Mouse (Mus musculus): ENCODE data around the gene Pop7. TPM values are rescaled to one million over a fixed set of nuclear protein-coding genes. Genes with fewer than 3 reads are reported as not detected.

Gene Pop7
- polyA plus RNA-seq, 1 experiment = 36.6 TPM

DNA sequence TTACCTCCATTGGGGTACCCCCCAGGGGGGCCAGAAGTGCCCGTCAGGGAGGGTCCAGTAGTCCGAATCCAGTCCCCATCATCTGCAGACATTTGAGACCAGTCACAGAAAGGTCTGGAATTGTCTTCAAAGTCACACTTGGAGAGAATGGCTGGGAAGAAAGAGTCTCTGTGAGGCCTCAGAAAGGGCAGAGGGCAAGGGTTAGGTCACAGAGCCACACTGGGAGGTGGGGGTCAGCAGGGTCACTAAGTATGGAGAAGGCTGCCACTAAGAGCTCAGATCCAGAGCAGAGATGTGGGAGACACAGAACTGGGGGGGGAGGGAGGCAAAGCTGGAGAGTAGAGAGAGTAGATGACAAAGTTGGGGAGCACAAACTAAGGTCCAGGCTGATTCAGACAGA lies 28.0 kb downstream of the Pop7 start:
- Histone ChIP-seq H3K4me3 (ENCODE audit: low read depth, low read length) (no peak overlapping the region), H3K4me1 (ENCODE audit: control insufficient read depth, insufficient read depth, insufficient read length, low read length) (peaks cover 11% of the 10 kb centered on the region; the same call in 1 of the 2 replicates), H3K36me3 (ENCODE audit: control insufficient read depth, insufficient read depth, low read length) (no peaks in the 10 kb centered on the region), H3K27ac (ENCODE audit: insufficient read depth, low read depth, low read length) (no peak overlapping the region), H3K27me3 (ENCODE audit: control insufficient read depth, insufficient read depth, low read length) (no peaks in the 10 kb centered on the region)
- TF ChIP-seq CTCF (IDR thresholded peaks at IDR 0.05; ENCODE audit: extremely low read depth, insufficient read length, insufficient replicate concordance, low read depth, low read length) (no peak), POLR2A (IDR thresholded peaks at IDR 0.05; ENCODE audit: low read depth, low read length) (no peak)
- WGBS = 88% methylated on average over 2 of the region's 2 CpGs

DNA sequence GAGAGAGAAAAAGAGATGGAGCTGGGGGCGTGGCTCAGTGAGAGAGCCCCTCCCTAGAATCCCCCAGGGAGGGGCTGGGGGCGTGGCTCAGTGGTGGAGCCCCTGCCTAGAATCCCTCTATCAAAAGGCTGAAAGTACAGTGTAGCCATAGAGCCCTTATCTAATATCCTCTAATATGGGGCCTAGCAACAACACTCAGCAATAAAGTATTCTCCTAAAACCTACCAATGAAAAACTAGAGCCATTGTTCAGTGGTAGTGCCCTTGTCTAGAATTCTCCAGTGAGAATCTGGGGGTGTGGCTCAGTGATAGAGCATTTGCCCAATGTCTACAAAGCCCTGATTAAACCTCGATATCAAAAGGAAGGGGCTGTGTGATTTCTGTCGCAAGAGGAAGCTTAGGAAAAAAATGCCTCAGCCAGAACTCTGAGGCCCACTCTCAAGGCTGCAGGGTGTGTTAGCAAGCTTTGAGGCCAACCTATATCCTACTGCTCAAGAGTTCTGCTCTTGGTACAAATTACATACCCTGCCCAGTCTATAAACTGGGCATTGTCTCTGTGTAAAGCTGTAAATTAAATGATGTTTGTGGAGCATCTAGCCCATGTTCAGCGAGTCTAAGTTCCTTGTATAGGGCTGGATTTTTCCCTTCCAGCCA lies 29.9 kb downstream of the Pop7 start:
- Histone ChIP-seq H3K36me3 (ENCODE audit: control insufficient read depth, insufficient read depth, low read length) (no peaks in the 10 kb centered on the region), H3K4me3 (ENCODE audit: low read depth, low read length) (no peak overlapping the region), H3K27me3 (ENCODE audit: control insufficient read depth, insufficient read depth, low read length) (no peaks in the 10 kb centered on the region), H3K4me1 (ENCODE audit: control insufficient read depth, insufficient read depth, insufficient read length, low read length) (peaks cover 14% of the 10 kb centered on the region; the same call in 1 of the 2 replicates), H3K27ac (ENCODE audit: insufficient read depth, low read depth, low read length) (peak overlapping the region; percentile 85)
- no peak for TF ChIP-seq POLR2A (IDR thresholded peaks at IDR 0.05; ENCODE audit: low read depth, low read length)
- 17% methylated on average over 5 of the region's 5 CpGs for WGBS

DNA sequence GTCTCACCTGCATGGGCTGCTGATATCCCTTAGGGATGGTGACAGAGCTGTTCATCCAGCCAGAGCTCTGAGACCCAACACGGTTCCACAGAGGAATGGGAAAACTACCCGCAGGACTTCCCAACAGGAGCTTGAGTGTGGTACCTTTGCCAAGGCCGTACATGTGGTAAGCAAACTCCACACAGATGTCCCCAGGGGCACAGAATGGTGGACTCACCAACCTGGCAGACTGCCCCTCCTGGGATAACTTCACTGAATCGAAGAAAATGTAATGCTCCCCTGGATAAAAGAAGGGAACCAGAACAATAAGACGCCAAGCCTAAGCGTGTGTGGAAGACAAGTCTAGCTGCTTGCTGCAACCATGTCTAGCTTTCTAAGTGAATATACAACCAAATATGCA lies 35.4 kb downstream of the Pop7 start:
- Histone ChIP-seq H3K4me1 (ENCODE audit: control insufficient read depth, insufficient read depth, insufficient read length, low read length) (peaks cover 5% of the 10 kb centered on the region; the same call in 1 of the 2 replicates), H3K27ac (ENCODE audit: insufficient read depth, low read depth, low read length) (no peak overlapping the region), H3K27me3 (ENCODE audit: control insufficient read depth, insufficient read depth, low read length) (no peaks in the 10 kb centered on the region), H3K36me3 (ENCODE audit: control insufficient read depth, insufficient read depth, low read length) (no peaks in the 10 kb centered on the region), H3K4me3 (ENCODE audit: low read depth, low read length) (no peak overlapping the region)
- TF ChIP-seq POLR2A (IDR thresholded peaks at IDR 0.05; ENCODE audit: low read depth, low read length) = no peak
- TF ChIP-seq CTCF (IDR thresholded peaks at IDR 0.05; ENCODE audit: extremely low read depth, insufficient read length, insufficient replicate concordance, low read depth, low read length) = no peak
- WGBS = 95% methylated on average over 6 of the region's 6 CpGs

DNA sequence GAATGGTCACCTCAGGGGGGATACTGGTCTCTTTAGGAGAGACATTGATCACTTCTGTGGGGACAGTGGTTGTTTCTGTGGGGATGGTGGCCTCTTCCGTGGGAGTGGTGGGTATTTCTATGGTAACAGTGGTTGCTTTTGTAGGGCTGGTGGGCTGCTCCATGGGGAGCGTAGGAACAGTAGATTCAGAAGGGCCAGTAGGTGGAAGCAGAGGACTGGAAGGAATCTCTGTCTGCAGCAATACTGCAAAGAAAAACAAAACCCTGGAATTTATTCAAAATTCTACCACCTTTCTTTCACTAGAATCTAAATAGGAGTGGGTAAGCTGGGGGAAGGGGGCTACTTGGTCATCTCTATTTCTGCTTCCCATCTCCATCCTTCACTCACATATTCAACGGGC lies 37.3 kb downstream of the Pop7 start:
- Histone ChIP-seq H3K4me1 (ENCODE audit: control insufficient read depth, insufficient read depth, insufficient read length, low read length) (peaks cover 3% of the 10 kb centered on the region; the same call in 1 of the 2 replicates), H3K4me3 (ENCODE audit: low read depth, low read length) (no peak overlapping the region), H3K27ac (ENCODE audit: insufficient read depth, low read depth, low read length) (no peak overlapping the region), H3K36me3 (ENCODE audit: control insufficient read depth, insufficient read depth, low read length) (no peaks in the 10 kb centered on the region), H3K27me3 (ENCODE audit: control insufficient read depth, insufficient read depth, low read length) (no peaks in the 10 kb centered on the region)
- no peak for TF ChIP-seq CTCF (IDR thresholded peaks at IDR 0.05; ENCODE audit: extremely low read depth, insufficient read length, insufficient replicate concordance, low read depth, low read length)
- no peak for TF ChIP-seq POLR2A (IDR thresholded peaks at IDR 0.05; ENCODE audit: low read depth, low read length)
- WGBS = 59% methylated on average over 3 of the region's 3 CpGs

DNA sequence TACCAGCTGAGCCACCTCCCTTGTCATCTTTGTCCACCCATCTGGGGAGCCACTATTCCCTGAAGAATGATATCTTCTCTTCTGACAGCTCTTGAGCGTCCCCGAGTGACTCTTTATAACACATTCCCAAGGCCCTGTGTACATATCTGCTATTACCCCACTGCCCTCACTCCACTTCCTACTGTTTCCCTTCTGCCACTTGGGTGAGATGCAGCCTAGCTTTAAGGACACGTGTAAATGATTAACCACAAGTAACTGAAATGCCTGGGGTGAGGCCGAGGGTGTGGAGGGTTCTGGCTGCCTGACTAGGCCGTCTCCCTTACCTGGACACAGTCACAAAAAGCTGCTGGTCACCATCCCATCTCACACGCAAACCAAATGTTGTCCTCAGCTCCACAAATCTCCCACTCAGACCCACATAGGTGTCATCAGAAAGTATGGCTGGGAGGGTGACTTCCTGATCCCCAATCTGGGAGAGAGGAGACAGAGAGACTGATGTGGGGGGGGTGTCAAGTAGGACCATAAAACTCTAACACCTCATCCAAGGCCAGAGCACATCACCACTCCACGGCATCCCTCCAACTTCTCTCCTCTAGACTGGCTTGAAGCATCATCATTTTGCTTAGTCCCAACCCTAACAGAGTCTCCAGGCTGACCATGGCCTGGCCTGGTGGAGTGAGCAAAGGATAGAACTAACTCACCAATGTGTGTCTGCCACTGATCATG lies 46.3 kb downstream of the Pop7 start:
- TF ChIP-seq CTCF (IDR thresholded peaks at IDR 0.05; ENCODE audit: extremely low read depth, insufficient read length, insufficient replicate concordance, low read depth, low read length) (no peak), POLR2A (IDR thresholded peaks at IDR 0.05; ENCODE audit: low read depth, low read length) (no peak)
- Histone ChIP-seq H3K27ac (ENCODE audit: insufficient read depth, low read depth, low read length) (peak overlapping the region; percentile 64), H3K4me1 (ENCODE audit: control insufficient read depth, insufficient read depth, insufficient read length, low read length) (peaks cover 13% of the 10 kb centered on the region; the same call in 1 of the 2 replicates), H3K4me3 (ENCODE audit: low read depth, low read length) (no peak overlapping the region), H3K36me3 (ENCODE audit: control insufficient read depth, insufficient read depth, low read length) (no peaks in the 10 kb centered on the region), H3K27me3 (ENCODE audit: control insufficient read depth, insufficient read depth, low read length) (no peaks in the 10 kb centered on the region)
- 13% methylated on average over 7 of the region's 7 CpGs for WGBS

DNA sequence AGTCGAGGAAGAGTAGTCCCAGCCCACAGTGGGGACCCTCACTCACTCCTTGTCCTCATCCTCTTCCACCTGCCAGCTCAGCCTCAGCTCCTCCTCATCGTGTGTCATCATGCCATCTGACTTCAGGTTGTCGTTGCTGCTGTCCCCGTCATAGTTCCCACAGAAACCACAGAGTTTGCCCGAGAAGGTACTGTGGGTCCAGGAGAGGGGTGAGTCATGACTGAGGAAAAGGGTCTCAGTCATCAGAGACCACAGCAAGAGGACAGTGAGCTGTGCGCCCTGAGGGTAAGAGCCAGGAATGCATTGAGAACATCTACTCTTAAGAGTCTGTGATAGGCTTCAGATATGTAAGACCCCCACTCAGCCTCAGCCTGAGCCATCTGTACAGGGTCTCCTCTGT lies 47.1 kb downstream of the Pop7 start:
- no peak overlapping the region for H3K4me3 ChIP-seq (ENCODE audit: low read depth, low read length)
- H3K27me3 ChIP-seq (ENCODE audit: control insufficient read depth, insufficient read depth, low read length) = no peaks in the 10 kb centered on the region
- no peaks in the 10 kb centered on the region for H3K36me3 ChIP-seq (ENCODE audit: control insufficient read depth, insufficient read depth, low read length)
- H3K4me1 ChIP-seq (ENCODE audit: control insufficient read depth, insufficient read depth, insufficient read length, low read length) = peaks cover 13% of the 10 kb centered on the region; the same call in 1 of the 2 replicates
- no peak overlapping the region for H3K27ac ChIP-seq (ENCODE audit: insufficient read depth, low read depth, low read length)
- 60% methylated on average over 6 of the region's 6 CpGs for WGBS
- TF ChIP-seq POLR2A (IDR thresholded peaks at IDR 0.05; ENCODE audit: low read depth, low read length) (no peak), CTCF (IDR thresholded peaks at IDR 0.05; ENCODE audit: extremely low read depth, insufficient read length, insufficient replicate concordance, low read depth, low read length) (no peak)

Other genes starting within 250 kb of the Pop7 start
- 5.1 and 5.3 TPM in 2 replicates for gene Ache, start 215.0 kb downstream of the Pop7 start, polyA plus RNA-seq (2012; rRNA removed)
- gene Ufsp1, start 207.9 kb downstream of the Pop7 start, polyA plus RNA-seq (2012; rRNA removed) = 7.0 and 10.9 TPM in 2 replicates
- 60.3 and 109 TPM in 2 replicates for gene Srrt, start 194.8 kb downstream of the Pop7 start, polyA plus RNA-seq (2012; rRNA removed)
- gene Trip6, start 188.1 kb downstream of the Pop7 start, polyA plus RNA-seq (2012; rRNA removed) = 7.6 and 8.2 TPM in 2 replicates
- 9.2 and 14.8 TPM in 2 replicates for gene Slc12a9, start 168.9 kb downstream of the Pop7 start, polyA plus RNA-seq (2012; rRNA removed)
- 14.8 and 27.5 TPM in 2 replicates for gene Ephb4, start 152.4 kb downstream of the Pop7 start, polyA plus RNA-seq (2012; rRNA removed)
- gene Zan, start 25.5 kb downstream of the Pop7 start, polyA plus RNA-seq (2012; rRNA removed) = 0.98 and 2.3 TPM in 2 replicates
- 7.3 and 15.7 TPM in 2 replicates for gene Gigyf1, start 16.0 kb upstream of the Pop7 start, polyA plus RNA-seq (2012; rRNA removed)
- gene Epo, start 30.7 kb upstream of the Pop7 start, polyA plus RNA-seq (2012; rRNA removed) = not detected in 2 replicates
- 534 and 1,215 TPM in 2 replicates for gene Gnb2, start 31.0 kb upstream of the Pop7 start, polyA plus RNA-seq (2012; rRNA removed)
- gene Actl6b, start 51.0 kb upstream of the Pop7 start, polyA plus RNA-seq (2012; rRNA removed) = 0.47 and 1.0 TPM in 2 replicates
- gene Tfr2, start 67.3 kb upstream of the Pop7 start, polyA plus RNA-seq (2012; rRNA removed) = 0.20 and 0.52 TPM in 2 replicates
- 89.7 and 164 TPM in 2 replicates for gene Mospd3, start 98.5 kb upstream of the Pop7 start, polyA plus RNA-seq (2012; rRNA removed)
- gene Pcolce, start 111.3 kb upstream of the Pop7 start, polyA plus RNA-seq (2012; rRNA removed) = 30.4 and 31.1 TPM in 2 replicates
- 0.08 and 0.19 TPM in 2 replicates for gene Fbxo24, start 126.5 kb upstream of the Pop7 start, polyA plus RNA-seq (2012; rRNA removed)
- gene Lrch4, start 126.6 kb upstream of the Pop7 start, polyA plus RNA-seq (2012; rRNA removed) = 38.4 and 54.1 TPM in 2 replicates
- gene Gm20605, start 126.7 kb upstream of the Pop7 start, polyA plus RNA-seq (2012; rRNA removed) = 19.1 and 29.0 TPM in 2 replicates
- 86.6 and 155 TPM in 2 replicates for gene Sap25, start 138.8 kb upstream of the Pop7 start, polyA plus RNA-seq (2012; rRNA removed)
- gene Irs3, start 143.2 kb upstream of the Pop7 start, polyA plus RNA-seq (2012; rRNA removed) = 0.35 and 0.43 TPM in 2 replicates
- 6.1 and 11.6 TPM in 2 replicates for gene Agfg2, start 182.2 kb upstream of the Pop7 start, polyA plus RNA-seq (2012; rRNA removed)
- gene Nyap1, start 239.1 kb upstream of the Pop7 start, polyA plus RNA-seq (2012; rRNA removed) = 7.3 and 25.1 TPM in 2 replicates
- 72.9 and 209 TPM in 2 replicates for gene Tsc22d4, start 243.2 kb upstream of the Pop7 start, polyA plus RNA-seq (2012; rRNA removed)

Measured in small intestine, adult 2 months (tissue).